In the genomic region with DNA sequence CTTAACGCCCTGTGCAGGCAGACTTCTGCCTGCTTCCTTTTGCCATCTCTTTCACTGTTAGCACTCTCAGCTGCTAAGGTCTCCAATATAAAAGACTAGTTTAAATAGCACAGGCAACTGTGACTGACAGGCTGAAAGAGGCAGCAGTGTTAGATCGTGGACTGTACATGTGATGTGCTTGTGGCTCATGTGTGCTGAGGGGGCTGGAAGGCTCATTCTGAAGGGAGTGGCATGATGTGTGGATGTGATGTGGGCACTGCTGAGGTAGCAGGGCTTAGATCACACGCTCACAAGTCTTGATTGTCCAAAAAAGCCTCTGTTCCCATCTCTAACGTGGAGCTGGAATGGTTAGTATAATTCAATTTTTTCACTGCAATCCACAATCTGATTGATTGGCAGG, we compare ENCODE assay signal across 17 mouse cellular contexts. TPM values are rescaled to one million over a fixed set of nuclear protein-coding genes. Genes with fewer than 3 reads are reported as not detected.
"Had no signal": no experiment of that assay in that cellular context is flagged by ENCODE, and none has a peak within 500 bp of the region (broad histone marks: within the 10 kb centered on the region; RNA-seq: fewer than 3 reads in every experiment).

No protein-coding gene starts in this region.

- H3K4me1 ChIP-seq: liver, embryonic 12.5 days; midbrain, embryonic 12.5 days; stomach, embryonic 15.5 days had no signal

- H3K27ac ChIP-seq: liver, embryonic 12.5 days; midbrain, embryonic 12.5 days; stomach, embryonic 15.5 days had no signal

- DNase-seq: kidney, adult 8-10 months; kidney, postnatal 25 days; lung, embryonic 14.5 days; lung, postnatal 10 days; lung, postnatal 4 days; right cerebral cortex, postnatal 14 days; thymus, adult 2 months; thymus, postnatal 25 days had no signal

- H3K9me3 ChIP-seq: limb, embryonic 15.5 days; liver, embryonic 12.5 days; midbrain, embryonic 12.5 days; stomach, embryonic 15.5 days had no signal

- H3K4me2 ChIP-seq: limb, embryonic 15.5 days; liver, embryonic 12.5 days; lung, embryonic 14.5 days; midbrain, embryonic 12.5 days; stomach, embryonic 15.5 days had no signal

- H3K9ac ChIP-seq: limb, embryonic 15.5 days; liver, embryonic 12.5 days; lung, embryonic 14.5 days; midbrain, embryonic 12.5 days; stomach, embryonic 15.5 days had no signal

- ATAC-seq: intestine, postnatal 0 days; liver, embryonic 12.5 days had no signal

- H3K4me3 ChIP-seq: limb, embryonic 15.5 days; liver, embryonic 12.5 days; midbrain, embryonic 12.5 days; stomach, embryonic 15.5 days had no signal

- H3K27me3 ChIP-seq: limb, embryonic 15.5 days; liver, embryonic 12.5 days; midbrain, embryonic 12.5 days; stomach, embryonic 15.5 days had no signal

RNA-seq across cellular contexts. Expression of a gene that starts 40.9 kb away (rescaled TPM):
- total RNA-seq: left cerebral cortex, postnatal 14 days; megakaryocyte-erythroid progenitor cell, adult 5-6 weeks had no signal
- polyA plus RNA-seq: midbrain, embryonic 12.5 days had no signal

RNA-seq across cellular contexts. Expression of a gene that starts 46.9 kb away (rescaled TPM):
- total RNA-seq: megakaryocyte-erythroid progenitor cell, adult 5-6 weeks had no signal
- polyA plus RNA-seq: kidney, embryonic 16.5 days; limb, embryonic 11.5 days; midbrain, embryonic 12.5 days; stomach, embryonic 15.5 days had no signal
